Comparison of ENCODE assay signal across 1 mouse cellular context in the genomic region with DNA sequence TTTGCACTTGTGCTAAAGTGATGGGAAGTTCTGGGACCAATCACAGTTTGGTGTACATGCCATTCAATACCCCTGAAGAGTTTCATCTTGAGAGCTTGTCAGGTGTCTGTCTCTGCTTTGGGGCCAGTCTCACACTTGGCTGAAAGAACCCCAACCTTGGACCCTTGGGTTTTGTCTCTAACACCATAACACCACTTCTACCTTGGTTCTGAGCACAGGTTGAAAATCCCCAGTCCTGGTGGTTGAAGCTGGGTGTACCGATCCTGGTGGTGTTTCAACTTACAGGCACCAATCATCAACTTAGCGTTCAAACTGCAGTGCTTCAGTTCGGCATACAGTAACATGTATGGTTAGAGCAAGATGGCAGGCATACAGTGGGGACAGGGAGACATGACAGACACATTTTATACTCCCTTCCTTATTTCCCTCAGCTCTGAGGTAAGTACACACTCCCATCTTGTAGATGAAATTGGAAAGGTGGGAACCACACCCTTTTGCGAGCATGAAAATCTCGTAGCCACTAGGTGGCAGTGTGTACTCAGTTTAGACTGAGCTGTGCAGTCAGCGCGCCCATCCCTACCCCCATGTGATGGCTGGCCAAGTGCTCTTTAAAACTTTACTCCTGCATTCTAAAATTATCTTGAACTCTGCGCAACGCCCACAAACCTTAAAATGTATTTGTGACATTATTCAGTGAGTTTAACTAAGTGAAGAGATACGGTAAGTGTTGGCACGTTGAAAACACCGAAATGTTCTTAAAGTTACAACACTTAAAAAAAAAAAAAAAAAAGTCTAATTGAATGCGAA.
A peak's percentile ranks its signal among the peaks of the same experiment; 100 is the strongest.
TF ChIP-seq lines count a peak whose summit lies in the region.

No protein-coding gene starts in this region.

TF ChIP-seq in MEL, 35 proteins besides CTCF, POLR2A, EP300 and RAD21 (continued from another document):
- no peak for TF ChIP-seq ZKSCAN1 (IDR thresholded peaks at IDR 0.05; ENCODE audit: low read depth, low read length)
- TF ChIP-seq ETS1 (IDR thresholded peaks at IDR 0.05; ENCODE audit: low read depth, low read length), result peak; percentile 48; the same call in 1 of the 2 replicates
- no peak for TF ChIP-seq NELFE (IDR thresholded peaks at IDR 0.05; ENCODE audit: low read depth, low read length)
- no peak for TF ChIP-seq RCOR1 (IDR thresholded peaks at IDR 0.05; ENCODE audit: low read depth, low read length)
- no peak for TF ChIP-seq JUND (IDR thresholded peaks at IDR 0.05; ENCODE audit: low read depth, low read length)
- TF ChIP-seq TCF12 (IDR thresholded peaks at IDR 0.05; ENCODE audit: low read depth, low read length), result no peak
- TF ChIP-seq GABPA (IDR thresholded peaks at IDR 0.05; ENCODE audit: low read depth, low read length), result no peak
- peak; percentile 69 for TF ChIP-seq MXI1 (IDR thresholded peaks at IDR 0.05; ENCODE audit: low read depth, low read length)
- peak; percentile 93 for TF ChIP-seq ZNF384 (IDR thresholded peaks at IDR 0.05; ENCODE audit: low read depth, low read length)
- no peak for TF ChIP-seq TBP (IDR thresholded peaks at IDR 0.05; ENCODE audit: low read depth, low read length)
- no peak for TF ChIP-seq KAT2A (conservative IDR thresholded peaks at IDR 0.05; ENCODE audit: low read depth, low read length)
TF ChIP-seq in MEL: peak in this region for 10.
